Mouse (Mus musculus): ENCODE measurements around the gene Dalrd3.

- TF ChIP-seq CTCF (IDR thresholded peaks at IDR 0.05; ENCODE audit: low read depth) (peak; percentile 93), EP300 (optimal IDR thresholded peaks at IDR 0.05) (no peak)
Observed at GRCm38 (mm10) chr9:108566815-108567776, 2.6 kb upstream of the Dalrd3 start, which contains the start of gene Ndufaf3.
